Mouse (Mus musculus) liver, embryonic 15.5 days (tissue): Measurements from ENCODE around the gene F2. TPM values are rescaled to one million over a fixed set of nuclear protein-coding genes. Genes with fewer than 3 reads are reported as not detected.

Experiments
- polyA plus RNA-seq: library from polyadenylated mRNA; unstranded; fragments of >200 nt; fragmentation: Nextera tagmentation; extraction: Ambion mirVana; gene quantifications from 2 replicates; pipeline ENCODE4 v1.2.1, GENCODE M21; 2015

F2 gene
- polyA plus RNA-seq, 1 experiment from 2014 or later, result 365 TPM

Other genes with a start within 250 kb of the F2 start
- gene 1110051M20Rik, start 191.7 kb downstream of the F2 start, polyA plus RNA-seq, result 5.8 and 7.0 TPM in 2 replicates
- 1.2 and 1.3 TPM in 2 replicates for gene Lrp4, start 178.9 kb downstream of the F2 start, polyA plus RNA-seq
- gene Ckap5, start 109.7 kb downstream of the F2 start, polyA plus RNA-seq, result 34.4 and 40.6 TPM in 2 replicates
- 2.8 and 2.9 TPM in 2 replicates for gene Zfp408, start 13.4 kb upstream of the F2 start, polyA plus RNA-seq
- 42.5 and 43.7 TPM in 2 replicates for gene Arhgap1, start 13.4 kb upstream of the F2 start, polyA plus RNA-seq
- gene Atg13, start 74.2 kb upstream of the F2 start, polyA plus RNA-seq, result 13.4 and 14.1 TPM in 2 replicates
- 6.7 and 8.3 TPM in 2 replicates for gene Harbi1, start 74.4 kb upstream of the F2 start, polyA plus RNA-seq
- 5.2 and 6.1 TPM in 2 replicates for gene Ambra1, start 93.7 kb upstream of the F2 start, polyA plus RNA-seq